Mouse (Mus musculus) midbrain, embryonic 14.5 days (tissue): Measurements from ENCODE around the gene Cxcr1. TPM values are rescaled to one million over a fixed set of nuclear protein-coding genes. Genes with fewer than 3 reads are reported as not detected.

Experiments used
- microRNA counts: library from miRNA; unstranded; fragments of <30 nt; microRNA quantifications from one replicate; lab custom pipeline; 2016
- microRNA-seq: library from miRNA; unstranded; fragments of <30 nt; microRNA quantifications from one replicate; pipeline ENCODE4, GENCODE M21; 2016
- polyA plus RNA-seq: library from polyadenylated mRNA; unstranded; fragments of >200 nt; fragmentation: Nextera tagmentation; extraction: Ambion mirVana; gene quantifications from 2 replicates; pipeline ENCODE4 v1.2.1, GENCODE M21; 2014

Gene Cxcr1
- polyA plus RNA-seq, 1 experiment from 2014 or later: not detected

MicroRNA genes within 50 kb of the gene (microRNA counts, 519-probe panel; counts per million panel counts)
- not detected for microRNA mmu-miR-1928 (lab: Ali Mortazavi, UCI)

Small RNAs within 50 kb of the gene (microRNA-seq; reads per million reads assigned to microRNA genes)
- not detected for gene Mir1928

Other genes with a start within 250 kb of the Cxcr1 start
- gene Tns1, start 70.2 kb downstream of the Cxcr1 start, polyA plus RNA-seq: 7.6 and 11.0 TPM in 2 replicates
- 0.12 and 0.33 TPM in 2 replicates for gene Rufy4, start 69.1 kb downstream of the Cxcr1 start, polyA plus RNA-seq
- gene Cxcr2, start 40.6 kb downstream of the Cxcr1 start, polyA plus RNA-seq: not detected in 2 replicates
- 322 and 338 TPM in 2 replicates for gene Arpc2, start 41.5 kb upstream of the Cxcr1 start, polyA plus RNA-seq
- 0.27 and 0.39 TPM in 2 replicates for gene Gpbar1, start 83.9 kb upstream of the Cxcr1 start, polyA plus RNA-seq
- gene Aamp, start 90.1 kb upstream of the Cxcr1 start, polyA plus RNA-seq: 184 and 205 TPM in 2 replicates
- 99.0 and 107 TPM in 2 replicates for gene Pnkd, start 90.3 kb upstream of the Cxcr1 start, polyA plus RNA-seq
- 3.8 and 5.6 TPM in 2 replicates for gene Tmbim1, start 111.0 kb upstream of the Cxcr1 start, polyA plus RNA-seq
- 0.30 and 0.57 TPM in 2 replicates for gene Catip, start 167.5 kb upstream of the Cxcr1 start, polyA plus RNA-seq
- gene Slc11a1, start 180.6 kb upstream of the Cxcr1 start, polyA plus RNA-seq: 0.51 and 2.7 TPM in 2 replicates
- 8.6 and 17.1 TPM in 2 replicates for gene Ctdsp1, start 196.9 kb upstream of the Cxcr1 start, polyA plus RNA-seq
- 0.09 and 0.30 TPM in 2 replicates for gene Vil1, start 214.7 kb upstream of the Cxcr1 start, polyA plus RNA-seq